Mouse (Mus musculus) v-Abl transformed pro-B cells (cell line): ENCODE results near the gene Hspd1.

Experiments
- in situ Hi-C, 2 experiments: fragments of 400-800 bp; cut with MboI; formaldehyde crosslinking; loops; one replicate each; pipeline ENCODE4 v1.15.1; 2025; ENCODE audit not compliant: unreplicated experiment in 2 of 2

Hspd1 gene

GRCm38 (mm10) chr1:55088611-55089497 lies 811 bp upstream of the Hspd1 start:
- in situ Hi-C loops = loop anchor here (5.0 kb wide), 2 partner anchors 53 to 62 kb away; partner anchors contain the start of gene Sf3b1 (in 1 of the 2)

- in situ Hi-C loops = loop anchor here (5.0 kb wide), 2 partner anchors 55 to 60 kb away; partner anchors contain the start of gene Sf3b1 (in 1 of the 2)
Observed at GRCm38 (mm10) chr1:55087401-55087904, 590 bp downstream of the Hspd1 start.

GRCm38 (mm10) chr1:55086868-55087400 lies 1.1 kb downstream of the Hspd1 start:
- in situ Hi-C loops = loop anchor here (5.0 kb wide), 2 partner anchors 55 to 60 kb away; partner anchors contain the start of gene Sf3b1 (in 1 of the 2)

- in situ Hi-C loops = loop anchor here (5.0 kb wide), 2 partner anchors 56 to 59 kb away; partner anchors contain the start of gene Sf3b1 (in 1 of the 2)
Observed at GRCm38 (mm10) chr1:55085781-55086366, 2.2 kb downstream of the Hspd1 start.

- in situ Hi-C loops = no loop called here
Observed at GRCm38 (mm10) chr1:55082106-55082505, 5.9 kb downstream of the Hspd1 start.

GRCm38 (mm10) chr1:55079677-55080076 lies 8.4 kb downstream of the Hspd1 start:
- in situ Hi-C loops = loop anchor here in 1 of 2 experiments (10.0 kb wide), 1 partner anchor 295 kb away; no protein-coding TSS in a partner anchor

- in situ Hi-C loops = loop anchor here in 1 of 2 experiments (10.0 kb wide), 1 partner anchor 298 kb away; no protein-coding TSS in a partner anchor
Observed at GRCm38 (mm10) chr1:55076849-55077516, 11.1 kb downstream of the Hspd1 start.

- in situ Hi-C loops = loop anchor here in 1 of 2 experiments (10.0 kb wide), 1 partner anchor 298 kb away; no protein-coding TSS in a partner anchor
Observed at GRCm38 (mm10) chr1:55076395-55076743, 11.7 kb downstream of the Hspd1 start.

- in situ Hi-C loops = loop anchor here in 1 of 2 experiments (10.0 kb wide), 1 partner anchor 299 kb away; no protein-coding TSS in a partner anchor
Observed at GRCm38 (mm10) chr1:55075652-55076394, 12.2 kb downstream of the Hspd1 start.

- in situ Hi-C loops = loop anchor here (10.0 to 25.0 kb wide), 2 partner anchors 300 to 663 kb away; no protein-coding TSS in a partner anchor
Observed at GRCm38 (mm10) chr1:55074757-55075156, 13.3 kb downstream of the Hspd1 start.

GRCm38 (mm10) chr1:55072328-55072727 lies 15.7 kb downstream of the Hspd1 start:
- in situ Hi-C loops = loop anchor here (10.0 to 25.0 kb wide), 2 partner anchors 302 to 665 kb away; no protein-coding TSS in a partner anchor

- in situ Hi-C loops = loop anchor here (25.0 kb wide), 1 partner anchor 676 kb away; no protein-coding TSS in a partner anchor
Observed at GRCm38 (mm10) chr1:55061772-55062171, 26.3 kb downstream of the Hspd1 start.

- in situ Hi-C loops = loop anchor here (25.0 kb wide), 1 partner anchor 676 kb away; no protein-coding TSS in a partner anchor
Observed at GRCm38 (mm10) chr1:55061099-55061498, 26.9 kb downstream of the Hspd1 start.

GRCm38 (mm10) chr1:55058383-55058782 lies 29.7 kb downstream of the Hspd1 start:
- in situ Hi-C loops = loop anchor here (25.0 kb wide), 1 partner anchor 679 kb away; no protein-coding TSS in a partner anchor

- in situ Hi-C loops = loop anchor here (25.0 kb wide), 1 partner anchor 682 kb away; no protein-coding TSS in a partner anchor
Observed at GRCm38 (mm10) chr1:55055322-55056115, 32.5 kb downstream of the Hspd1 start.

GRCm38 (mm10) chr1:55053596-55053995 lies 34.4 kb downstream of the Hspd1 start:
- in situ Hi-C loops = loop anchor here (25.0 kb wide), 1 partner anchor 684 kb away; no protein-coding TSS in a partner anchor

GRCm38 (mm10) chr1:55053005-55053404 lies 35.0 kb downstream of the Hspd1 start:
- in situ Hi-C loops = loop anchor here (25.0 kb wide), 1 partner anchor 684 kb away; no protein-coding TSS in a partner anchor
